Mouse (Mus musculus) gastrocnemius, adult 2 months (tissue): ENCODE results near the gene Fcgr2b. TPM values are rescaled to one million over a fixed set of nuclear protein-coding genes. Genes with fewer than 3 reads are reported as not detected.

Source experiments
- DNase-seq: peaks from one replicate; pipeline ENCODE4 v3.0.0; 2022
- H3K27ac ChIP-seq: fragments of 200-600 bp; 2 replicates; pipeline ENCODE4 v1.8.1; 2022; ENCODE audit warnings: mild to moderate bottlenecking
- H3K4me3 ChIP-seq: fragments of 200-600 bp; 2 replicates; pipeline ENCODE4 v1.8.1; 2022; ENCODE audit warnings: mild to moderate bottlenecking, moderate library complexity
- CTCF ChIP-seq: fragments of 200-600 bp; IDR thresholded peaks from 2 replicates; pipeline ENCODE4 v1.8.1; 2022; ENCODE audit warnings: antibody characterized with exemption, mild to moderate bottlenecking, moderate library complexity
- intact Hi-C: fragments of 180-260 bp; cut with DNase I; formaldehyde crosslinking; loops from one replicate; pipeline ENCODE4 v1.15.1; 2025
- long read RNA-seq, 2 experiments: library from polyadenylated mRNA; stranded (forward); transcript quantifications; one replicate each; pipeline ENCODE4 v2.0.0; 2021
- total RNA-seq, 2 experiments: library from RNA; stranded (reverse); gene quantifications; 2 replicates each; pipeline ENCODE4 v1.2.3; 2021

Fcgr2b gene
- total RNA-seq = 1 to 10 TPM; 2.2 to 4.1 TPM
- long read RNA-seq, experiment 1 = 0 reads
- long read RNA-seq, experiment 2, partial matches to known transcripts = 0 of 1 reads
- long read RNA-seq, experiment 2, other reads (novel, unspliced or antisense) = 0 of 1 reads

DNA sequence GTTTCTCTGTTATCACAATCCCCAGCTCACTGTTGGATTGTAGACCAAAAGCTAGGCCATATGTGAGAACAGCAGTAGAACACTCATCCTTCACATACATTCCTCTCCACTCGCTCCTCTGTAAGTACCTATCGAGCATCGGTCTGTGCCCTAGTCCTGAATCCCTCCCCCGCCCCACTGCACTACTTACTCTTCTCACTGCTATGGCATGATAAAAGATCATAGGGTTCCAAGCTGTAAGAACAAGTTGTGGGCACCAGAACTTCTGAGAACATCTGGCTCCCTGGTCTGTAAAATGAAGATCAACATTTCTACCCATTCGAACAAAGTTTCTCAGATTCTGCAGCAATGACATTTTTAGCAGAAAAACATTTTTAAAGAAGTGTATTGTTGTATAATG, at the start of gene Fcgr2b:
Gene Fcgr2b, minus strand, starts transcription at position 101 of the 400 bp plus-strand sequence.
- H3K27ac ChIP-seq = peak within 1 kb of the TSS; percentile 32
- H3K4me3 ChIP-seq = peak within 1 kb of the TSS; percentile 41
- DNase-seq = no peak
- intact Hi-C loops = no loop called here
- no peak for TF ChIP-seq CTCF

GRCm38 (mm10) chr1:171019311-171019950, 43.1 kb upstream of the Fcgr2b start:
- no peak for DNase-seq
- TF ChIP-seq CTCF = no peak
- intact Hi-C loops = no loop called here
- Histone ChIP-seq H3K27ac (no peak overlapping the region), H3K4me3 (no peak overlapping the region)

DNA sequence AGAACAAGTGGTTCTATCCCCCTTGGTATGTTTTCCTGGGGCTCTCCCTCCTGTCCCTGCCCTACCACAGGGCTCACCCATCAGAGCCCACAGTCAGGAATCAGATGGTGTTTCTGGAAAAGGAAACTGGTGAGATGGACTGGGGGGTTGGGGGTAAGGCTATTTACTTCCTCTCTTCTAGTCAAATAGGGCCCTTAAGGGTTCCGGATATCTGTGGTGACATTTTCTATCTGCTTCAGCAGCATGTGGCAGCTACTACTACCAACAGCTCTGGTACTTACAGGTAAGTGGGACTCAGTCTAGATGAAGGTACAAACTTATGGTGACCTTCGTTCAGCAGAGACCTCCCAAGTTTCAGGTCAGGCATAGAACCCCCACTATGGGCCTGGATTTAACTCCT, 42.4 kb upstream of the Fcgr2b start, which contains the start of gene Fcgr4:
Gene Fcgr4, plus strand, starts transcription at position 184 of the 400 bp plus-strand sequence.
- Histone ChIP-seq H3K27ac (no peak within 1 kb of the TSS), H3K4me3 (no peak within 1 kb of the TSS)
- intact Hi-C loops = no loop called here
- no peak for DNase-seq
- TF ChIP-seq CTCF = no peak

DNA sequence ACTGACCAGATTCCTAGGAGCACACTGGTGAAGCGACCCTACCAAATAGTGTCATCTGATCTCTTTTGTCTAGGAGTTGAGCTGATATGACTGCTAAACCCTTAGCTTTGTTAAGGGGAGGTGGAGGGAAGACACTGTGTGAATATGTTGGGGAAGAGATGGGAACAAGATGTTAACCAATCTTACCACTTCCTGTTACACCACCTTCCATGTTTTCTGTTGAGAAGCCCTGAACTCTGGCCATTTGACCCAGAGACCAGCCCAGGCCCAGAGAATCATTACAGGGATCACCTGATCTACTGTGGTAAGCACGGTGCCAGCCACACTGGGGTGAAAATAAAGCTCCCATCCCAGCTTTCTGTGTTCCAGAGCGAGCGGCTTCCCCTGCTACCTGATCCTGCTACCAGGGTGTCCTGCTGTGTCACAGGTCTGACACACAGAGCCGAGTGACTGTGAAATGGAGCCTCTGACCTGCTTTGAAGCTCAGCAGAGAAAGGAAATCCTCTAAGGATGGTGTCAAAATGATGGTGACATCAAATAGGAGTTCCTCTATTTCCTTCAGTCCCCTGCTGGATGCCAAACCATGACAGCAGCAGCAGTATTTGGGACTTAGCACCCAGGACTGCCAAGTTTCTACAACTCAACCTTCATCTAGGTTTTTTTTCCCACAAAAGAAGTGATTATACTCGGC, 41.3 kb upstream of the Fcgr2b start:
- intact Hi-C loops = no loop called here
- no peak for DNase-seq
- Histone ChIP-seq H3K27ac (no peak overlapping the region), H3K4me3 (no peak overlapping the region)
- no peak for TF ChIP-seq CTCF

DNA sequence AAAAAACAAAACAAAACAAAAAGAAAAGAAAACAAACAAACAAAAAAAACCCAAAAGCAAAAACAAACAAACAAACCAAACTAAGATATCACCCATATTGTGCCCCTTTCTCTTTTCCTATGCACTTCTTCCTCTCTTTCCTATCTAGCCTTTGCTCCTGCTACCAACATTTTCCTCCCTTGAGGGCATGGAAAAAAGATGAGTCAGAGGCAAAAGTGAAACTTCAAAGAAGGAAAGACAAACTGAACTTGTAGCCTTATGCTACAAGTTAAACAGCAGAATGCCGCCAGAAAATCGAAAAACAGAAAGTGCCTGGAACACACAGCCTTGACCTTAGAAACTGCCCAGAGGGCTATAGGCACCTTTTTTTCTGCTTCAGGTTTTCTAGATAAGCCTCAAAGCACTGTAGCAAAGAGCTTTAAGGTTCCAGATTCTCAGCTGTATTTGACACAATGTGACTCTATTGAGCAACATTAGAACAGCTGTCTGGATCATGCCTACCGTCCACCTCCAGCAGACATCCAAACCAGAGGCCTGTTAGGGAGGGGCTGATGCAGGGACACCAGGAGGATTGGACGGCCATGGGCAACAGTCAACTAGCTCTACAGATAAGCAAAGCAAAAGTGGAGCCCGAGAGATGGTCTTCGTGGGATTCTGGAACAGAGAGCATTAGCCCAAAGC, 40.5 kb upstream of the Fcgr2b start:
- intact Hi-C loops = no loop called here
- DNase-seq = no peak
- H3K4me3 ChIP-seq = no peak overlapping the region
- no peak overlapping the region for H3K27ac ChIP-seq
- TF ChIP-seq CTCF = no peak

DNA sequence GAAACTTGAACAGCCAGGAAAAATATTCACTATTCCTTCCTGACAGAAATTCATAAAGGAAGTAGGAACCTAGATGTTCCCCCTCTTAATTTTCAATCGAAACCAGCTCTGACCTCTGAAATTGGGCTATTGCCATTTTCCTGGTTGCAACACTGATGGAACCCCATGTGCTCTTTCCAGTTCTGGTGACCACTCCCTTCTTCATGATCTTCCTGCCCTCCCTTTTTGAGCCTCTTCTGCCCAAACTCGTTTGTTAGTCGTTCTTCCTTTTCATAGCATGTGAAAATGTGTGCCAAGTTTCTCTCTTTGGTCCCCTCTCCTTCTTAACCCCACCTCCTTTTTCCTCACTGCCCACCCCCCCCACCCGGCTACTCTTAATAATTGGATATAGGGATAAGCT, 35.4 kb upstream of the Fcgr2b start:
- Histone ChIP-seq H3K27ac (no peak overlapping the region), H3K4me3 (no peak overlapping the region)
- intact Hi-C loops = no loop called here
- no peak for DNase-seq
- TF ChIP-seq CTCF = no peak

- no peak overlapping the region for H3K27ac ChIP-seq
- TF ChIP-seq CTCF = peak; percentile 23; the same call in 1 of the 2 replicates
- H3K4me3 ChIP-seq = no peak overlapping the region
- no peak for DNase-seq
- intact Hi-C loops = no loop called here
These were observed 30.6 kb upstream of the Fcgr2b start for GRCm38 (mm10) chr1:171006905-171007304.

GRCm38 (mm10) chr1:171006335-171006734, 30.0 kb upstream of the Fcgr2b start:
- Histone ChIP-seq H3K27ac (no peak overlapping the region), H3K4me3 (no peak overlapping the region)
- TF ChIP-seq CTCF = no peak
- intact Hi-C loops = no loop called here
- DNase-seq = no peak

- Histone ChIP-seq H3K4me3 (no peak overlapping the region), H3K27ac (no peak overlapping the region)
- TF ChIP-seq CTCF = no peak
- DNase-seq = no peak
- intact Hi-C loops = no loop called here
These were observed 29.2 kb upstream of the Fcgr2b start for GRCm38 (mm10) chr1:171005586-171005985.

- no peak overlapping the region for H3K4me3 ChIP-seq
- intact Hi-C loops = no loop called here
- no peak for TF ChIP-seq CTCF
These were observed 28.7 kb upstream of the Fcgr2b start for GRCm38 (mm10) chr1:171005081-171005480.

DNA sequence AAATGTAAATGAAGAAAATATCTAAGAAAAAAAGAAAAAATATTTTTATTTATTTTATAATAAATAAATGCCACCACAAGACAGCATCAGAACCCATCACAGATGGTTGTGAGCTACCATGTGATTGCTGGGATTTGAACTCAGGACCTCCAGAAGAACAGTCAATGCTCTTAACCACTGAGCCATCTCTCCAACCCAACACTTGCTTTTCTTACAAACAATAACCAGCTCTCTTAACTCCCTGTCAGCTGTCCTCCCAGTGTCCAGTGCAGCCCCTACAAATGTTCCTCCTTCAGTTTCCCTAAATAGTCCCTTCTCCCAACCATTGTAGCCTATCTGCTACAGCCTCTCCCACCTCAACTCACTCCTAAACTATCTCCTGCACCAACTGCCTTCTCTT, 23.5 kb upstream of the Fcgr2b start:
- intact Hi-C loops = no loop called here
- TF ChIP-seq CTCF = no peak
- H3K27ac ChIP-seq = no peak overlapping the region
- H3K4me3 ChIP-seq = no peak overlapping the region
- no peak for DNase-seq

More at GRCm38 (mm10) chr1:171005081-171005480, 28.7 kb upstream of the Fcgr2b start:
- no peak for DNase-seq
- H3K27ac ChIP-seq = no peak overlapping the region

GRCm38 (mm10) chr1:170997756-170998655, 21.7 kb upstream of the Fcgr2b start:
- Histone ChIP-seq H3K4me3 (peak overlapping the region; percentile 57), H3K27ac (peak overlapping the region; percentile 28; the same call in 1 of the 2 replicates)
- intact Hi-C loops = loop anchor here (2.0 kb wide), 1 partner anchor 97 kb away; no protein-coding TSS in a partner anchor
- TF ChIP-seq CTCF = no peak
- DNase-seq = peak; percentile 48
